Comparison of ENCODE assay signal across 20 mouse cellular contexts in genomic region chr8:109823561-109823960, GRCm38 (mm10). TPM values are rescaled to one million over a fixed set of nuclear protein-coding genes. Genes with fewer than 3 reads are reported as not detected.
A peak's percentile ranks its signal among the peaks of the same experiment; 100 is the strongest.
DNase-seq lines count a peak whose midpoint lies in the region; ATAC-seq lines count a peak whose summit lies in the region.
"Had no signal": no experiment of that assay in that cellular context is flagged by ENCODE, and none has a peak within 500 bp of the region (broad histone marks: within the 10 kb centered on the region; RNA-seq: fewer than 3 reads in every experiment).

No protein-coding gene starts in this region.

- no peak overlapping the region for H3K27ac ChIP-seq in liver, embryonic 16.5 days (ENCODE audit: low read length)
- H3K27ac ChIP-seq in liver, embryonic 12.5 days: no peak overlapping the region
- H3K27ac ChIP-seq in forebrain, embryonic 14.5 days (ENCODE audit: low read depth, low read length): no peak overlapping the region
- H3K27ac ChIP-seq: embryonic facial prominence, embryonic 12.5 days; heart, adult 2 months; hindbrain, embryonic 10.5 days had no signal

- peaks cover 2% of the 10 kb centered on the region; the same call in 1 of the 2 replicates for H3K4me1 ChIP-seq in liver, embryonic 16.5 days (ENCODE audit: control insufficient read depth, low read depth, low read length)
- peaks cover 10% of the 10 kb centered on the region; the same call in 1 of the 2 replicates for H3K4me1 ChIP-seq in liver, embryonic 12.5 days
- no peaks in the 10 kb centered on the region for H3K4me1 ChIP-seq in forebrain, embryonic 14.5 days (ENCODE audit: control insufficient read depth, insufficient read depth, low read length)
- H3K4me1 ChIP-seq: embryonic facial prominence, embryonic 12.5 days; heart, embryonic 12.5 days; hindbrain, embryonic 10.5 days had no signal

- DNase-seq in kidney, adult 11 months: peak; percentile 65
- no peak for DNase-seq in kidney, adult 18-20 months
- peak; percentile 59 to 78 for DNase-seq in kidney, postnatal 25 days
- DNase-seq in forebrain, embryonic 14.5 days (ENCODE audit: low spot score): no peak
- DNase-seq in heart, adult 9 months (ENCODE audit: low spot score in 2 of 2): no peak
- DNase-seq: adrenal gland, postnatal 14 days; B cell, adult 2 months; cerebellum, adult 11-12 months; cerebellum, adult 9-10 months; cerebellum, postnatal 25 days; forebrain, postnatal 0 days; gastrocnemius, postnatal 14 days; heart, adult 2 months had no signal

- no peaks in the 10 kb centered on the region for H3K27me3 ChIP-seq in liver, embryonic 16.5 days (ENCODE audit: control insufficient read depth, insufficient read depth, low read depth, low read length)
- H3K27me3 ChIP-seq in liver, embryonic 12.5 days (replicated peaks): no peaks in the 10 kb centered on the region
- H3K27me3 ChIP-seq in forebrain, embryonic 14.5 days (replicated peaks; ENCODE audit: control insufficient read depth, insufficient read depth, low read length): no peaks in the 10 kb centered on the region
- H3K27me3 ChIP-seq: embryonic facial prominence, embryonic 12.5 days; heart, embryonic 12.5 days had no signal

- H3K36me3 ChIP-seq in liver, embryonic 16.5 days (ENCODE audit: control insufficient read depth, insufficient read depth): no peaks in the 10 kb centered on the region; the same call in 1 of the 2 replicates
- H3K36me3 ChIP-seq in liver, embryonic 12.5 days: peaks cover 40% of the 10 kb centered on the region
- 0 out of 2 replicates have a peak, but pooled peaks cover 7% of the 10 kb centered on the region for H3K36me3 ChIP-seq in forebrain, embryonic 14.5 days (ENCODE audit: control insufficient read depth, insufficient read depth, low read length)

- H3K9ac ChIP-seq in liver, embryonic 16.5 days (ENCODE audit: low read depth, low read length): no peak overlapping the region
- no peak overlapping the region for H3K9ac ChIP-seq in liver, embryonic 12.5 days
- no peak overlapping the region for H3K9ac ChIP-seq in forebrain, embryonic 14.5 days (ENCODE audit: low read length)
- H3K9ac ChIP-seq: embryonic facial prominence, embryonic 12.5 days; forebrain, postnatal 0 days; heart, embryonic 12.5 days had no signal

- no peaks in the 10 kb centered on the region for H3K9me3 ChIP-seq in liver, embryonic 16.5 days (replicated peaks; ENCODE audit: control insufficient read depth, low read length)
- H3K9me3 ChIP-seq in liver, embryonic 12.5 days (replicated peaks): no peaks in the 10 kb centered on the region
- no peaks in the 10 kb centered on the region for H3K9me3 ChIP-seq in forebrain, embryonic 14.5 days (replicated peaks; ENCODE audit: control insufficient read depth, low read length)
- H3K9me3 ChIP-seq: embryonic facial prominence, embryonic 12.5 days; G1E; heart, embryonic 12.5 days; hindbrain, embryonic 10.5 days had no signal

- peak; percentile 61 for ATAC-seq in liver, embryonic 16.5 days (ENCODE audit: low read depth)
- no peak for ATAC-seq in liver, embryonic 12.5 days
- ATAC-seq in forebrain, embryonic 14.5 days: no peak
- ATAC-seq: CD4-positive, CD25-positive, alpha-beta regulatory T cell, adult 4 months; forebrain, postnatal 0 days had no signal

- 78% methylated on average over 2 of the region's 2 CpGs for WGBS in liver, embryonic 16.5 days (ENCODE audit: insufficient replicate concordance)
- WGBS in liver, embryonic 12.5 days (ENCODE audit: insufficient replicate concordance): 82% methylated on average over 2 of the region's 2 CpGs
- WGBS in forebrain, embryonic 14.5 days: 93% methylated on average over 2 of the region's 2 CpGs

- H3K4me2 ChIP-seq in liver, embryonic 16.5 days (ENCODE audit: low read depth, low read length): no peak overlapping the region
- H3K4me2 ChIP-seq in liver, embryonic 12.5 days: no peak overlapping the region
- H3K4me2 ChIP-seq in forebrain, embryonic 14.5 days (ENCODE audit: low read length): no peak overlapping the region
- H3K4me2 ChIP-seq: embryonic facial prominence, embryonic 12.5 days; heart, embryonic 12.5 days had no signal

- no peak overlapping the region for H3K4me3 ChIP-seq in liver, embryonic 16.5 days (ENCODE audit: low read depth, low read length)
- no peak overlapping the region for H3K4me3 ChIP-seq in liver, embryonic 12.5 days
- no peak overlapping the region for H3K4me3 ChIP-seq in forebrain, embryonic 14.5 days (ENCODE audit: low read depth, low read length)
- H3K4me3 ChIP-seq: embryonic facial prominence, embryonic 12.5 days; heart, adult 2 months; heart, embryonic 12.5 days; hindbrain, embryonic 10.5 days had no signal

RNA-seq across cellular contexts. Expression of gene Phlpp2, which starts 44.8 kb away (rescaled TPM):
- 3.3 and 3.4 TPM in 2 replicates for polyA plus RNA-seq in liver, embryonic 16.5 days (2015; fragmentation: Nextera tagmentation; extraction: Ambion mirVana)
- 3.0 and 3.3 TPM in 2 replicates for polyA plus RNA-seq in liver, embryonic 12.5 days (2016; fragmentation: Nextera tagmentation; extraction: Ambion mirVana)
- 3.7 and 5.0 TPM in 2 replicates for polyA plus RNA-seq in forebrain, embryonic 14.5 days (2014; fragmentation: Nextera tagmentation; extraction: Ambion mirVana)

RNA-seq across cellular contexts. Expression of gene Ap1g1, which starts 45.2 kb away (rescaled TPM):
- 16.6 and 19.4 TPM in 2 replicates for polyA plus RNA-seq in liver, embryonic 16.5 days (2015; fragmentation: Nextera tagmentation; extraction: Ambion mirVana)
- polyA plus RNA-seq in liver, embryonic 12.5 days (2016; fragmentation: Nextera tagmentation; extraction: Ambion mirVana): 25.8 and 25.9 TPM in 2 replicates
- polyA plus RNA-seq in forebrain, embryonic 14.5 days (2014; fragmentation: Nextera tagmentation; extraction: Ambion mirVana): 33.5 and 35.7 TPM in 2 replicates

Comparison
In these comparisons a context has a peak if more than half of its experiments do, and no peak if none do; other contexts are left out.
1. DNase-seq: peak in kidney, adult 11 months (single experiment) and kidney, postnatal 25 days (2 of 2); none in kidney, adult 18-20 months (single experiment), forebrain, embryonic 14.5 days (single experiment) and heart, adult 9 months (0 of 2).